Mouse (Mus musculus) G1E (cell line): Measurements from ENCODE around the gene Ywhah.

Source experiments
- CTCF ChIP-seq: IDR thresholded peaks from 2 replicates; pipeline ENCODE4 v1.5.1; 2012; ENCODE audit warnings: low read depth, low read length, inconsistent platforms, mixed read lengths
- GATA1 ChIP-seq: IDR thresholded peaks from 2 replicates; pipeline ENCODE4 v1.6.1; 2012; ENCODE audit warnings: borderline replicate concordance, low read length, inconsistent platforms, mixed read lengths
- POLR2AphosphoS5 ChIP-seq: IDR thresholded peaks from 2 replicates; pipeline ENCODE4 v1.6.1; 2012; ENCODE audit warnings: low read depth, low read length, inconsistent platforms; ENCODE audit not compliant: insufficient replicate concordance
- TAL1 ChIP-seq: conservative IDR thresholded peaks from 2 replicates; pipeline ENCODE4 v1.6.1; 2012; ENCODE audit warnings: low read depth, low read length, inconsistent platforms, mixed read lengths

GRCm38 (mm10) chr5:33002781-33003180 is 15.8 kb upstream of the Ywhah start:
- TF ChIP-seq CTCF (no peak), TAL1 (no peak), POLR2AphosphoS5 (no peak), GATA1 (no peak)
